Mouse (Mus musculus) neural tube, embryonic 11.5 days (tissue): ENCODE results near the gene Dner. TPM values are rescaled to one million over a fixed set of nuclear protein-coding genes. Genes with fewer than 3 reads are reported as not detected.

Experiments used
- ATAC-seq: fragments of 200-750 bp; cut with Nextera tagmentation; 2 replicates; pipeline ENCODE4 v1.8.0; 2017; ENCODE audit warnings: moderate number of reproducible peaks, mild to moderate bottlenecking, moderate TSS enrichment, moderate library complexity; ENCODE audit not compliant: insufficient read depth, low FRiP score, low TSS enrichment
- DNase-seq: peaks from one replicate; pipeline ENCODE4 v3.0.0-alpha.2; 2015; ENCODE audit warnings: low spot score
- H3K27ac ChIP-seq: fragments of 300-500 bp; sonication (generic); 2 replicates; pipeline ENCODE4 v1.5.1; 2014; ENCODE audit warnings: low read depth, mild to moderate bottlenecking, low read length
- H3K27me3 ChIP-seq: fragments of 300-500 bp; sonication (generic); 2 replicates; pipeline ENCODE4 v1.6.1; 2014; ENCODE audit warnings: mild to moderate bottlenecking, low read length, mixed read lengths; ENCODE audit not compliant: control insufficient read depth, insufficient read depth
- H3K36me3 ChIP-seq: fragments of 300-500 bp; sonication (generic); 2 replicates; pipeline ENCODE4 v1.6.1; 2014; ENCODE audit warnings: mild to moderate bottlenecking, low read length, moderate library complexity, mixed read lengths; ENCODE audit not compliant: control insufficient read depth, insufficient read depth
- H3K4me1 ChIP-seq: fragments of 300-500 bp; sonication (generic); 2 replicates; pipeline ENCODE4 v1.6.1; 2014; ENCODE audit warnings: low read length, mixed read lengths; ENCODE audit not compliant: control insufficient read depth, insufficient read depth
- H3K4me2 ChIP-seq: fragments of 300-500 bp; sonication (generic); 2 replicates; pipeline ENCODE4 v1.6.1; 2014; ENCODE audit warnings: low read depth, mild to moderate bottlenecking, moderate library complexity
- H3K4me3 ChIP-seq: fragments of 300-500 bp; sonication (generic); 2 replicates; pipeline ENCODE4 v1.5.1; 2014; ENCODE audit warnings: low read depth, low read length
- H3K9ac ChIP-seq: fragments of 300-500 bp; sonication (generic); 2 replicates; pipeline ENCODE4 v1.6.1; 2014; ENCODE audit warnings: mild to moderate bottlenecking, low read length
- H3K9me3 ChIP-seq: fragments of 300-500 bp; sonication (generic); 2 replicates; pipeline ENCODE4 v1.6.1; 2016; ENCODE audit warnings: low read length; ENCODE audit not compliant: control insufficient read depth
- WGBS: fragments of 180-500 bp; shearing (Covaris S2); extraction: QIAGEN DNeasy Blood & Tissue Kit; methylation state at CpG from one replicate; pipeline ENCODE4 v1.1.7; 2014; 5-methylcytosine and 5-hydroxymethylcytosine counted together
- polyA plus RNA-seq: library from polyadenylated mRNA; unstranded; fragments of >200 nt; fragmentation: Nextera tagmentation; extraction: Ambion mirVana; gene quantifications from 2 replicates; pipeline ENCODE4 v1.2.1, GENCODE M21; 2014

The Dner gene
- polyA plus RNA-seq, 1 experiment from 2014 or later = 44.7 TPM

DNA sequence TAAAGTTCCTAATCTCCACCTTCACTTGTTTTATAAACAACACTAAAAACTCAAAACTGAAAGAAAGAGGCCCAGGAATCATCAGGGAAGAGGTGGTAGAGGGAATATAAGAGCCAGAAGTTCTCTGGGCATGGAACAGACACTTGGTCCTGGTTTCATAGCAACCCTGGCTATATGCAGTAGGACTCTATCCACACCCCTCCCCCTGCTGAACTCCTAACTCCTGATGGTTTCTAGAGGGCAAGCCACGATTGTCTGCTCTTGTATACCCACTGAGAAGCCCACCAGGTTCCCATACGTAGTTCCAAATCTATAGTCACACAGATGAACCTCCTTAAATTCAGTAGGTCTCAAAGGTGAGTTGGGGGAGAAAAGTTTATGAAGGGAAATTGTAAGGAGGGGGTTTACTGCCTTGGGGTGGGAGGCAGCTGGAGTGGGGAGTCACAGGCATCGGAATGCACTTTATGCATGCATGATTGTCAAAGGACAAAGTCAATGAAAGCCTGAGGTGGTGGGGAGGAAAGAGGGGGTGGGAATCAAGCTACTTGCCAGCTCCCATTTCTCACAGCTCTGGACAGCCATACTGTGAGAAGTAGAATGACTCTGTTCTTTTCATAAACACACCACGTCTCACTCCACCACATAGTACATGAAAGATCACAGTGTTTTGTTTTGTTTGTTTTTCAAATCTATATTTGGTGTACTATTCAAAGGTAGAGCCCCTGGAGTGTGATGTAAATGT is 31.5 kb downstream of the Dner start:
- no peak overlapping the region for H3K9ac ChIP-seq
- no peaks in the 10 kb centered on the region for H3K4me1 ChIP-seq
- no peaks in the 10 kb centered on the region for H3K36me3 ChIP-seq
- no peaks in the 10 kb centered on the region for H3K9me3 ChIP-seq
- no peak overlapping the region for H3K4me2 ChIP-seq
- WGBS = 46% methylated on average over 4 of the region's 4 CpGs
- H3K27ac ChIP-seq = no peak overlapping the region
- DNase-seq = no peak
- H3K4me3 ChIP-seq = no peak overlapping the region
- ATAC-seq = no peak
- no peaks in the 10 kb centered on the region for H3K27me3 ChIP-seq

DNA sequence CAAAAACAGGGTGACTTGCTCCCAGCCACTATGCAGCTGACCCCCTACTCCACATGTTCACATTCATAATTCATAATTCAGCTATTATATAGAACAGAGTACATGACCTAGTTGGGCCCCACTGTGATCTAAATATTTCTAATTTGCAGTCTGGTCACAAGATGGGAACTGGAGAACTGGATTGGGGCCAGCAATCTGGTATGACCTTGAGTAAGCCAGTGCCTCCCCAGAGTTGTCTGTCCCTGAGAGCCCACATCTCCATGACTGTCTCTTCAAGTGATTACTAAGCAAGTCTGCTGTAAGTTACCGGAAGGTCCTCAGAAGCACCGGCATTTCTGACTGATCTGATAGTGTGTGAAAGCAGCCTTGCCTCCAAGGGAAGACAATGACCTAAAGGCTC is 49.2 kb downstream of the Dner start:
- no peaks in the 10 kb centered on the region for H3K27me3 ChIP-seq
- H3K4me1 ChIP-seq = no peaks in the 10 kb centered on the region
- no peaks in the 10 kb centered on the region for H3K36me3 ChIP-seq
- no peak for DNase-seq
- H3K27ac ChIP-seq = no peak overlapping the region
- no peak overlapping the region for H3K4me2 ChIP-seq
- 92% methylated on average over 2 of the region's 2 CpGs for WGBS
- H3K9me3 ChIP-seq = no peaks in the 10 kb centered on the region
- no peak overlapping the region for H3K4me3 ChIP-seq
- ATAC-seq = no peak
- no peak overlapping the region for H3K9ac ChIP-seq

DNA sequence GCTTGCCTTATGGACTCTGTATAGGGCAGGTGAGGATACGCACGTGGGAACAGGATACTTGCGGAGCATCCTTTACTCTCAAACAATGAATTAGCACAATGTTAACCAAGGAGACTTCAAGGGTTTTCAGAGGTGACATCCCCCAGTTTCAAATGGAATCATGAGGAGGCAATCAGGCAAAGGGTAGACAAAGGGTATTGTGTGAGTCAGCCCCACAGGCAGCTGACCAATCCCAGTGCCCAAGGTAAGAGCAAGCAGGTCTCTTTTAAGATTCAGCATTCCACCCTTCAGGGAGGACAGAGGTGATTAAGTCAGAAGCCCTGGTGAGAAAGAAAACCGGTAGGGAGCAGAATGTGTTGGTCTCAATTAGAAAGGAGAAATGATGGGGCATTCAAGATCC is 55.6 kb downstream of the Dner start:
- no peak overlapping the region for H3K4me3 ChIP-seq
- H3K27ac ChIP-seq = no peak overlapping the region
- peaks cover 3% of the 10 kb centered on the region; the same call in 1 of the 2 replicates for H3K4me1 ChIP-seq
- no peak for ATAC-seq
- H3K9me3 ChIP-seq = no peaks in the 10 kb centered on the region
- WGBS = 69% methylated on average over 4 of the region's 4 CpGs
- H3K27me3 ChIP-seq = no peaks in the 10 kb centered on the region
- no peak for DNase-seq
- no peak overlapping the region for H3K4me2 ChIP-seq
- H3K9ac ChIP-seq = no peak overlapping the region
- no peaks in the 10 kb centered on the region for H3K36me3 ChIP-seq

DNA sequence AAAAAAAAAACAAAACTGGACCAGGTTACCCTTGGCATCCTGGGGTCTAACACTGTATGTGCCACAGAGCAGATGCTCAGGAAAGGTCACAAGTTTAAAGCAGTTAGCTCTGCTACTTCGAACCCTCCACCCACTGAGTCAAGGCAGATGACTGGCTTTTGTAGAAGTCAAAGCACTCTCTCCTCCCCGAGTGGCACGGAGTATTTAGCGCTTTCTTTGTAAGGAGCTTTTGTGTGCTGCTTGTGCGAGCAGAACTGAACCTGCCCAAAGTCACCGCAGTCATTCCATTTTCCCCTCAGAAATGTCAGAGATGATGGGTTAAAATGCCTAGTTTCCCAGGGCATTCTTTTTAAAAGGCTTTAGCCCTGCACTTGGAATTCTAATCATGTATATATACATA is 59.1 kb downstream of the Dner start:
- ATAC-seq = no peak
- Histone ChIP-seq H3K4me3 (no peak overlapping the region), H3K9ac (no peak overlapping the region), H3K27ac (no peak overlapping the region), H3K4me2 (no peak overlapping the region), H3K9me3 (no peaks in the 10 kb centered on the region), H3K36me3 (no peaks in the 10 kb centered on the region), H3K27me3 (no peaks in the 10 kb centered on the region), H3K4me1 (peaks cover 3% of the 10 kb centered on the region; the same call in 1 of the 2 replicates)
- DNase-seq = no peak
- 26% methylated on average over 6 of the region's 6 CpGs for WGBS

DNA sequence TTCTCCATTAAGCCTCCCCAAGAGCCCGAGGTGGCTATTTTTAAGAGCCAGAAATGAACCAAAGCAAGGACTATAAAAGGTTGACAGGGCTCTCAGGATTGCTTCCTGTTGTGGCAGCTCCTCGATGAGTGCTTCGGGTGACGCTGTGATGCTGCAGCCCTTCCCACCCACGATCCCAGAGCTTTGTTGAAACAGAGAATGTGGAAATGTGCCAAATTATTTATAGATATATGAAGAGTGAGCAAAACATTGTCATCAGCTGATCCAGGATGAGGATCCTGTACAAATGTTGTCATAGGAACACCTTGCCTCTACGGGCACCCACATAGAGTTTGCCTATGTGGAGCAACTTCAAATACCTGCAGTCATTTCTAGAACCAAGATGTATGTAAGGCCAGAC is 67.8 kb downstream of the Dner start:
- DNase-seq = no peak
- Histone ChIP-seq H3K4me1 (no peaks in the 10 kb centered on the region), H3K27me3 (no peaks in the 10 kb centered on the region), H3K4me3 (no peak overlapping the region), H3K27ac (no peak overlapping the region), H3K36me3 (no peaks in the 10 kb centered on the region), H3K9ac (no peak overlapping the region), H3K4me2 (no peak overlapping the region), H3K9me3 (no peaks in the 10 kb centered on the region)
- ATAC-seq = no peak
- 88% methylated on average over 6 of the region's 6 CpGs for WGBS

DNA sequence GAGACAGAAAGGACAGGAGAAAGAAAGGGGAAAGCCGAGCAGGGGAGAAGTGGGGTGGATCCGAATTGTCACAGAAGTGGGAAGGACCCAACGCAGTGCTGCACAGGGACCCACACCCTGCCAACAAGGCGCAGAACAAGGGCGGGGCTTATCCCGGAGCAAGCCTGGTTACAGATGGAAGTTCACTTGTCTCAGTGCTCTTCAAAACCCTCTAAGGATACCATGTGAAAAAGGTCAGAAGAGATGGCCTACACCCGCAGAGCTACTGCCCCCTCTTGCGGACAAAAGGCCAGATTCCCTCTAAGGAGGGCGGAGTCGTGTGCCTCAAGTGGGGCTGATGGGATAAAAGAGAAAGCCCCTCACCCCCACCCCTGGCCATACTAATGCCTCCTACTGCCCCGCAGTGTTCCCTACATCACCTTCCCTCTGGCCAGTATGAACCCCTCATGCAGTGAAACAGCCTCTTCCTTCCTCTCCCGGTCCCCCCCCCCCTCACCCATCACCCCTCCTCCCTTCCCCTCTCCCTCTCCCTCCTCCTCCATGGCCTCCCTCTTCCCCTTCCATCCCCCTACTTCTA is 73.0 kb downstream of the Dner start:
- H3K9ac ChIP-seq = no peak overlapping the region
- no peak overlapping the region for H3K4me2 ChIP-seq
- H3K9me3 ChIP-seq = no peaks in the 10 kb centered on the region
- H3K27me3 ChIP-seq = no peaks in the 10 kb centered on the region
- ATAC-seq (0 out of 2 replicates have a peak, but pooled peaks have one; percentile 18), DNase-seq (no peak)
- 34% methylated on average over 12 of the region's 12 CpGs for WGBS
- peaks cover 9% of the 10 kb centered on the region for H3K4me1 ChIP-seq
- no peaks in the 10 kb centered on the region for H3K36me3 ChIP-seq
- H3K27ac ChIP-seq = no peak overlapping the region
- no peak overlapping the region for H3K4me3 ChIP-seq

DNA sequence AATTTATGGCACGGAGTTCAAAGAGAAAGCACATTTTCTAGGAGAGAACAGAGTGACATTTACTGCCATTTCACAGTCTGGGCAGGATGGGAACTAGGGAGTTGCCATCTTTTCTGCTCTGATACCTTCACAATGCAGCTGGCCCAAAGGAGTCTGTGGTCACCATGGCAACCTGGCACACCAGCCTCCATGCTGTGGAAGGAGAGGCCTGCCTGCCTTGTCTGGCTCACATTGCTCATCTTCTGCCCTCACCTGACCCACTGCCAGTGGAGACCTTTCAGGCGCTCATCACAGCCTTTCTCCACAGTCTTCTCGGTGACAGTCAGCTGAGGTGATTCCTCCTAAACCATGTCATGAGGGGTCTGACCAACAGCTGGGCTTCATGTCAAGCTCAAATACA is 74.7 kb downstream of the Dner start:
- H3K27me3 ChIP-seq = no peaks in the 10 kb centered on the region
- H3K27ac ChIP-seq = peak overlapping the region; percentile 39; the same call in 1 of the 2 replicates
- H3K4me2 ChIP-seq = no peak overlapping the region
- 55% methylated on average over 3 of the region's 3 CpGs for WGBS
- no peaks in the 10 kb centered on the region for H3K36me3 ChIP-seq
- DNase-seq (peak; percentile 61), ATAC-seq (peak; percentile 88)
- H3K4me1 ChIP-seq = peaks cover 9% of the 10 kb centered on the region
- H3K4me3 ChIP-seq = no peak overlapping the region
- no peaks in the 10 kb centered on the region for H3K9me3 ChIP-seq
- H3K9ac ChIP-seq = no peak overlapping the region

DNA sequence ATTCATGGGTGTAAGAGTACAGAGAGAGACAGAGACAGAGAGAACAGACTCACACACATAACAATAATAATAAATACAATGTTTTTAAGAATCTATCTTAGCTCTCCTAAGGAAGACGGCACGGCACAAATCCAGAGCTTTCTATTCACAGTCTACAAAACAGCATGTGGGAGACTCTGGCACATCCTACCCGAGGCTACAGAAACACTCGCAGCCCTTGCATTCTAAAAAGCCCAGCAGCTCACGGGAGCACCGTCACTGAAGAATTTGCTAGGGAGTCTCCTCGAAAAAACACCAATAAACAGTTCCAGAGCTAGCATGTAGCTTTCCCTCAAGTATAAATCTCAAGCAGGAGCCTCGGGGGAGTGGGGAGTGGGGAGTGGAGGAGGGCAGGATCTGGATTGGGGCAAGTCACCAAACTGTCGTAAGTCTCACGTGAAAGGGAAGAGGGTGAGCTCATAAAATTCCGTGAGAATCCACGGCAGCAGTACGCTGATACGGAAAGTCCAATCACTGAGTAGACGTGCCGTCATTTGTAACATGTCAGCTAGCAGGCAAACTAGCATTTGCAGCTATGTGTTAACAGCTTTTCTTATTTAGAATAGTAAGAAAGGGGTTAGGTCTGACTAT is 76.8 kb downstream of the Dner start:
- DNase-seq (no peak), ATAC-seq (no peak)
- no peaks in the 10 kb centered on the region for H3K9me3 ChIP-seq
- WGBS = 46% methylated on average over 16 of the region's 16 CpGs
- H3K27ac ChIP-seq = no peak overlapping the region
- H3K4me1 ChIP-seq = peaks cover 9% of the 10 kb centered on the region
- H3K4me2 ChIP-seq = no peak overlapping the region
- no peak overlapping the region for H3K9ac ChIP-seq
- no peaks in the 10 kb centered on the region for H3K27me3 ChIP-seq
- no peaks in the 10 kb centered on the region for H3K36me3 ChIP-seq
- no peak overlapping the region for H3K4me3 ChIP-seq

DNA sequence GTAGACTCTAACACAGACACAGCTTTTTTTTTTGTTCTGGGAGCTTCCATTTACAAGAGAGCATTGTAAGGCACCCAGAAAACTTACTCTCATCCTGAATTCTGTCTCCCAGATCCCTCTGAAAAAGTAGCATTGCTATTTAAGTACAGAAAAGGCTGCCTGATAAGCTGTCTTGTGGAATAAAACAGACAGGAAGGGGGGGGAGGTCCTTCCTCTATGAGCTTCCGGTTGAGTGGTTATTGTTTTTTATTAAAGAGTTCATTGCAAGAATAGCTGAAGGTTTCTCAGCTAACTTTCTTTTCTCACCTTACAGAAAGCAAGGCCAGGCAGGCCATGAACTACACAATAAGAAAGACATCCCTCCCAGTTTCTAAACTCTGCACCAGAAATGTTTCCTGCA is 77.9 kb downstream of the Dner start:
- 88% methylated on average over 1 of the region's 1 CpGs for WGBS
- DNase-seq = no peak
- Histone ChIP-seq H3K4me3 (no peak overlapping the region), H3K9ac (no peak overlapping the region), H3K9me3 (no peaks in the 10 kb centered on the region), H3K27ac (no peak overlapping the region), H3K36me3 (no peaks in the 10 kb centered on the region), H3K27me3 (no peaks in the 10 kb centered on the region), H3K4me1 (peaks cover 9% of the 10 kb centered on the region), H3K4me2 (no peak overlapping the region)
- no peak for ATAC-seq
